Mouse (Mus musculus): Measurements from ENCODE around the gene Fcgr1. TPM values are rescaled to one million over a fixed set of nuclear protein-coding genes. Genes with fewer than 3 reads are reported as not detected.

Gene Fcgr1
- polyA plus RNA-seq, 1 experiment: 0.02 TPM

DNA sequence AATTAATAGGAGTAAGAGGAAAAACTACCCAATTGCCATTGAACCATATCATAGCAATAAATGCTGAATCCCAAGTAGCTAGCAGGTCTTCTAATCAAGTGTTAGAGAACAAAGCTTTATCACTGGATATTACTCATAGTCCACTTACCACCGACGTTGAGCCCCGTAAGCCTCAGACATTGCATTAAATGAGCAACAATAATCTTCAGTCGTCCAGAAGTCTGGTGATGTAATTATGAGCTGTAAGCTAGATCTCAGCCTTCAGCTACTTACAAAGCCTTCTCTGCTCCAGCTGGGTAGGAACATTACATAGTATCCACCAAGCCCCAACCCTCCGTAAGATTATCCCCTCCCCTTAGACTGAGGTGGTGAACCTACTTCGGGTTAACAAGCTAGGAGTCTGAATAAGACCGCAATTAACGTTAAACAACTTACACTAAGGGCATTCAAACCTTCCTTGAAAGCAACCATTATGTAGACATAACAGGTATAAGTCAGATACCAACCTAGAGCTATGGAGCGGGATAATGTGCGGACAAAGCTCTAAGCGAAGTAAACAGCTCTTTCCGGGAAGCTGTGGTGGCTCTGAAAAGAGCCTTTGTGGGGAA, 55.8 kb downstream of the Fcgr1 start:
- peak overlapping the region; percentile 42 for H3K4me3 ChIP-seq (ENCODE audit: insufficient read depth, poor library complexity, severe bottlenecking)
- TF ChIP-seq MYOD1 (IDR thresholded peaks at IDR 0.05; ENCODE audit: control insufficient read depth, insufficient read length, low read depth): no peak
- no peak for TF ChIP-seq CEBPB (IDR thresholded peaks at IDR 0.05; ENCODE audit: low read depth)
- TF ChIP-seq MYOG (IDR thresholded peaks at IDR 0.05; ENCODE audit: control insufficient read depth, extremely low read depth, insufficient read length): no peak
- no peak for TF ChIP-seq MAX (IDR thresholded peaks at IDR 0.05)
- TF ChIP-seq CTCF (IDR thresholded peaks at IDR 0.05; ENCODE audit: control insufficient read depth, insufficient read depth, insufficient read length): no peak
- TF ChIP-seq FOSL1 (IDR thresholded peaks at IDR 0.05; ENCODE audit: insufficient read depth, low read length, poor library complexity, severe bottlenecking): no peak
- no peak for TF ChIP-seq USF1 (IDR thresholded peaks at IDR 0.05; ENCODE audit: low read depth)
- H3K36me3 ChIP-seq (ENCODE audit: control insufficient read depth, insufficient read depth): no peaks in the 10 kb centered on the region
- no peaks in the 10 kb centered on the region for H3K27me3 ChIP-seq (ENCODE audit: control insufficient read depth, insufficient read depth, insufficient read length)
- no peaks in the 10 kb centered on the region for H3K79me2 ChIP-seq (ENCODE audit: control insufficient read depth, insufficient read depth)
- H3ac ChIP-seq (ENCODE audit: control insufficient read depth, insufficient read length, low read depth): peak overlapping the region; percentile 68
- H3K79me3 ChIP-seq (ENCODE audit: low read depth): no peaks in the 10 kb centered on the region

DNA sequence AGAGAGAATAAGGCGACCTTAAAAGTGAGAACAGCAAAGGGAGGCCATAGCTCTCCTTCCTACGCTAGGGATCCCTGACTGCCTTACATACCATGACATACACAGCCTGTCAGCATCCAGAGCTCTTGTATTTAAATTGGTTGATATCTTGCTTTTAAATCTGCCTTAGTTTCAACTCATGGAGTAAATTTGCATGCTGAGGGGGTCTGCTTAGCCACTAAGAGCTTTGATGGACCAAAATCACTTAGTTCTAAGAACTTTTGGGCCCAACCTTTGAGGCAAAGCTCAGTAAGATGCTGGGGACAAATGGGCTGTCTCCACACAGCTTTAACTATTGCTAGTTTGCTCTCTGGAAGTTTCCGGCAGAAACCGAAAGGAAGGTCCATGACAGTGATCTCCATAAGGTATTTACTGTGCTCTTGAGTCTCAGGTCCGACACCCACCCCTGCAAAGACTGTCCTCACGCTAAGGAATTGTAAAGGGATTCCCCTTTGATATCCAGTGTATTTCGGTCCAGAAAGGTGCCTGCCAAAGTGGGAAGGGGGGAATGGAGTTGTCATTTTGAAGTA, 56.4 kb downstream of the Fcgr1 start:
- peak overlapping the region; percentile 68 for H3ac ChIP-seq (ENCODE audit: control insufficient read depth, insufficient read length, low read depth)
- no peaks in the 10 kb centered on the region for H3K27me3 ChIP-seq (ENCODE audit: control insufficient read depth, insufficient read depth, insufficient read length)
- H3K79me2 ChIP-seq (ENCODE audit: control insufficient read depth, insufficient read depth): no peaks in the 10 kb centered on the region
- TF ChIP-seq CTCF (IDR thresholded peaks at IDR 0.05; ENCODE audit: control insufficient read depth, insufficient read depth, insufficient read length) (no peak), MYOD1 (IDR thresholded peaks at IDR 0.05; ENCODE audit: control insufficient read depth, insufficient read length, low read depth) (no peak)
- H3K36me3 ChIP-seq (ENCODE audit: control insufficient read depth, insufficient read depth): no peaks in the 10 kb centered on the region
- peak overlapping the region; percentile 42 for H3K4me3 ChIP-seq (ENCODE audit: insufficient read depth, poor library complexity, severe bottlenecking)
- no peaks in the 10 kb centered on the region for H3K79me3 ChIP-seq (ENCODE audit: low read depth)

DNA sequence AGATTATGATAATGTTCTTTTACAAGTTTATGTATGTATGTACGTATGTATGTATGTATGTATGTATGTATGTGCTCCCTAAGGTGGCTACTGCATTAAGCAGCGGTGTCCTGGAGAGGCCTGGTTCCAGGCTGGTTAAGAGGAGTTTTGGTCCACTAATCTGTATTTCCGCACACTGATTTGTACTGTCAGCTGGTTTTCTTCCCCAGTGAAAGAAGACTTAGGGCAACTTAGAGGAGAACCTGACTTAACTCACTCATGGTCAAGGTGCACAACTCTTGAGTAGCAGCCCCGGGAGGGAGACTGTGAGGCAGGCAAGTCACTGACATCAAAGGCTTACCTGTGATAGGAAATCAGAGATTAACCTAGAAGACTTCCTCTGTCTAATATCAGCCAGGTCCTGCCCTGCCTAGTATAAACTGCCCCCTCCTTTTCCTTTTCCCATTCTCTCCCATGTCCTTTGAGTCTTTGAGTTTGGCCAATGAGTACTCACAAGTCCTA, 56.9 kb downstream of the Fcgr1 start:
- peak overlapping the region; percentile 7 for H3K4me3 ChIP-seq (ENCODE audit: insufficient read depth, poor library complexity, severe bottlenecking)
- H3K79me2 ChIP-seq (ENCODE audit: control insufficient read depth, insufficient read depth): no peaks in the 10 kb centered on the region
- peak overlapping the region; percentile 68 for H3ac ChIP-seq (ENCODE audit: control insufficient read depth, insufficient read length, low read depth)
- H3K36me3 ChIP-seq (ENCODE audit: control insufficient read depth, insufficient read depth): no peaks in the 10 kb centered on the region
- H3K79me3 ChIP-seq (ENCODE audit: low read depth): no peaks in the 10 kb centered on the region
- no peak for TF ChIP-seq CTCF (IDR thresholded peaks at IDR 0.05; ENCODE audit: control insufficient read depth, insufficient read depth, insufficient read length)
- no peak for TF ChIP-seq CEBPB (IDR thresholded peaks at IDR 0.05; ENCODE audit: low read depth)
- no peak for TF ChIP-seq FOSL1 (IDR thresholded peaks at IDR 0.05; ENCODE audit: insufficient read depth, low read length, poor library complexity, severe bottlenecking)
- no peak for TF ChIP-seq MYOG (IDR thresholded peaks at IDR 0.05; ENCODE audit: control insufficient read depth, extremely low read depth, insufficient read length)
- TF ChIP-seq USF1 (IDR thresholded peaks at IDR 0.05; ENCODE audit: low read depth): no peak
- no peak for TF ChIP-seq MYOD1 (IDR thresholded peaks at IDR 0.05; ENCODE audit: control insufficient read depth, insufficient read length, low read depth)
- TF ChIP-seq MAX (IDR thresholded peaks at IDR 0.05): no peak
- H3K27me3 ChIP-seq (ENCODE audit: control insufficient read depth, insufficient read depth, insufficient read length): no peaks in the 10 kb centered on the region

DNA sequence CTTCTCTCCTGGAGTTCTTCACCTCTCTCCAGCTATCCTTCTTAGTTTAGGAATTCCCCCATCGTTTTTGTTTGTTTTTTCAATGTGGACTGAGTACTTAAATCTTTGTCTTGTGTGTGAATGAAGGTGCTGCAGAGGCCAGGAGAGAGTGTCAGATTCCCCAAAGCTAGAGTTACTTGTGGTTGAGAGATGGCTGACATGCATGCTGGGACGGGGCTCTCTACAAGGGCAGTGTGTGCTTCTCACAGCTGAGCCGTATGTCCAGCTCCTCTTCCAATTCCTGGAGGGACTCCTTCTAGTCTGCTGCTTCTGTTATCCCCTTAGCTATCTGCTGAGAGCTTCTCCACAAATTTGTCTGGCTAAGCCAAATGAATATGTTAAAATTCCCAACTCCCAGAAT, 57.9 kb downstream of the Fcgr1 start:
- no peak overlapping the region for H3K4me3 ChIP-seq (ENCODE audit: insufficient read depth, poor library complexity, severe bottlenecking)
- H3K27me3 ChIP-seq (ENCODE audit: control insufficient read depth, insufficient read depth, insufficient read length): no peaks in the 10 kb centered on the region
- H3K79me2 ChIP-seq (ENCODE audit: control insufficient read depth, insufficient read depth): no peaks in the 10 kb centered on the region
- no peaks in the 10 kb centered on the region for H3K79me3 ChIP-seq (ENCODE audit: low read depth)
- TF ChIP-seq CEBPB (IDR thresholded peaks at IDR 0.05; ENCODE audit: low read depth) (no peak), CTCF (IDR thresholded peaks at IDR 0.05; ENCODE audit: control insufficient read depth, insufficient read depth, insufficient read length) (no peak), MYOG (IDR thresholded peaks at IDR 0.05; ENCODE audit: control insufficient read depth, extremely low read depth, insufficient read length) (no peak), USF1 (IDR thresholded peaks at IDR 0.05; ENCODE audit: low read depth) (no peak), MYOD1 (IDR thresholded peaks at IDR 0.05; ENCODE audit: control insufficient read depth, insufficient read length, low read depth) (no peak), MAX (IDR thresholded peaks at IDR 0.05) (no peak), FOSL1 (IDR thresholded peaks at IDR 0.05; ENCODE audit: insufficient read depth, low read length, poor library complexity, severe bottlenecking) (no peak)
- H3K36me3 ChIP-seq (ENCODE audit: control insufficient read depth, insufficient read depth): no peaks in the 10 kb centered on the region
- H3ac ChIP-seq (ENCODE audit: control insufficient read depth, insufficient read length, low read depth): no peak overlapping the region

DNA sequence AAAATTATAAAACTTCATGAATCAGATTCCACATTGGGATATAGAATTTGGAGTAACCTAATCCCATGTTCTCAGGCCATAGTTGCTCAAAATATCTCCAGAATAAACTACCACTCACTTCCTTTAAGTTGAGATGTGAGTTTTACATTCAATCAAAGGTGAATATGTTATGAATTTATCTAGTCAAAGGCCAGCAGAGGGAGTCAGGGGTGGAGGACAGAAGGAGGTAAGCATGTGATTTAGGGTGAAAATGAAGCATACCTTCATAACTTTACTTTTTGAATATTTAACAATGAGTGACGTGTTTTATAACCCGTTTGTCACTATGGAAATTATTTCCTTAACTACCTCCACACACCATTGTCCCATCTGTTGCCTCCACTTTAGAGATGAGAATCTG, 58.9 kb downstream of the Fcgr1 start:
- Histone ChIP-seq H3K79me3 (ENCODE audit: low read depth) (no peaks in the 10 kb centered on the region), H3K27me3 (ENCODE audit: control insufficient read depth, insufficient read depth, insufficient read length) (no peaks in the 10 kb centered on the region), H3K4me3 (ENCODE audit: insufficient read depth, poor library complexity, severe bottlenecking) (no peak overlapping the region), H3K36me3 (ENCODE audit: control insufficient read depth, insufficient read depth) (no peaks in the 10 kb centered on the region), H3K79me2 (ENCODE audit: control insufficient read depth, insufficient read depth) (no peaks in the 10 kb centered on the region), H3ac (ENCODE audit: control insufficient read depth, insufficient read length, low read depth) (no peak overlapping the region)
- no peak for TF ChIP-seq FOSL1 (IDR thresholded peaks at IDR 0.05; ENCODE audit: insufficient read depth, low read length, poor library complexity, severe bottlenecking)
- TF ChIP-seq USF1 (IDR thresholded peaks at IDR 0.05; ENCODE audit: low read depth): no peak
- no peak for TF ChIP-seq CTCF (IDR thresholded peaks at IDR 0.05; ENCODE audit: control insufficient read depth, insufficient read depth, insufficient read length)
- no peak for TF ChIP-seq MAX (IDR thresholded peaks at IDR 0.05)
- no peak for TF ChIP-seq CEBPB (IDR thresholded peaks at IDR 0.05; ENCODE audit: low read depth)
- TF ChIP-seq MYOG (IDR thresholded peaks at IDR 0.05; ENCODE audit: control insufficient read depth, extremely low read depth, insufficient read length): no peak
- no peak for TF ChIP-seq MYOD1 (IDR thresholded peaks at IDR 0.05; ENCODE audit: control insufficient read depth, insufficient read length, low read depth)

Small RNA genes lying within 50 kb of the gene (microRNA-seq; reads per million reads assigned to microRNA genes)
- not detected for gene Gm47311 (ENCODE audit: borderline microRNAs expressed)
- not detected for gene Gm47313 (ENCODE audit: borderline microRNAs expressed)

Other genes starting within 250 kb of the Fcgr1 start
- gene Vps45, start 235.5 kb downstream of the Fcgr1 start, polyA plus RNA-seq (2012; fragmentation: generic; extraction: Trizol): 15.6 TPM
- 12.5 TPM for gene Otud7b, start 189.4 kb downstream of the Fcgr1 start, polyA plus RNA-seq (2012; fragmentation: generic; extraction: Trizol)
- gene Mtmr11, start 132.0 kb downstream of the Fcgr1 start, polyA plus RNA-seq (2012; fragmentation: generic; extraction: Trizol): 5.1 TPM
- 136 TPM for gene Sf3b4, start 121.6 kb downstream of the Fcgr1 start, polyA plus RNA-seq (2012; fragmentation: generic; extraction: Trizol)
- 0.33 TPM for gene Sv2a, start 112.8 kb downstream of the Fcgr1 start, polyA plus RNA-seq (2012; fragmentation: generic; extraction: Trizol)
- gene Bola1, start 74.3 kb downstream of the Fcgr1 start, polyA plus RNA-seq (2012; fragmentation: generic; extraction: Trizol): 76.1 TPM
- 0.18 TPM for gene Hist2h2ab, start 74.1 kb downstream of the Fcgr1 start, polyA plus RNA-seq (2012; fragmentation: generic; extraction: Trizol)
- 1.9 TPM for gene Hist2h2ac, start 73.1 kb downstream of the Fcgr1 start, polyA plus RNA-seq (2012; fragmentation: generic; extraction: Trizol)
- gene Hist2h2be, start 72.8 kb downstream of the Fcgr1 start, polyA plus RNA-seq (2012; fragmentation: generic; extraction: Trizol): 0.98 TPM
- 5.1 TPM for gene Hist2h3c2, start 54.8 kb downstream of the Fcgr1 start, polyA plus RNA-seq (2012; fragmentation: generic; extraction: Trizol)
- gene Hist2h2aa2, start 53.7 kb downstream of the Fcgr1 start, polyA plus RNA-seq (2012; fragmentation: generic; extraction: Trizol): 20.3 TPM
- not detected for gene Hist2h2aa1, start 48.5 kb downstream of the Fcgr1 start, polyA plus RNA-seq (2012; fragmentation: generic; extraction: Trizol)
- 0.32 TPM for gene Hist2h3c1, start 47.3 kb downstream of the Fcgr1 start, polyA plus RNA-seq (2012; fragmentation: generic; extraction: Trizol)
- gene Hist2h4, start 30.7 kb downstream of the Fcgr1 start, polyA plus RNA-seq (2012; fragmentation: generic; extraction: Trizol): 0.89 TPM
- gene Hist2h3b, start 25.3 kb downstream of the Fcgr1 start, polyA plus RNA-seq (2012; fragmentation: generic; extraction: Trizol): 11.3 TPM
- gene Hist2h2bb, start 24.2 kb downstream of the Fcgr1 start, polyA plus RNA-seq (2012; fragmentation: generic; extraction: Trizol): 3.3 TPM
- not detected for gene BC107364, start 158.3 kb upstream of the Fcgr1 start, polyA plus RNA-seq (2012; fragmentation: generic; extraction: Trizol)
- gene Hfe2, start 231.2 kb upstream of the Fcgr1 start, polyA plus RNA-seq (2012; fragmentation: generic; extraction: Trizol): 0.23 TPM

All from C2C12 (cell line).